Mouse (Mus musculus) frontal cortex, postnatal 14 days (tissue): ENCODE measurements around the gene Hhipl1.

Experiments
- DNase-seq, 2 experiments: peaks; one replicate each; pipeline ENCODE4 v3.0.0; 2022; ENCODE audit warnings: low spot score in 2 of 2

The Hhipl1 gene

DNA sequence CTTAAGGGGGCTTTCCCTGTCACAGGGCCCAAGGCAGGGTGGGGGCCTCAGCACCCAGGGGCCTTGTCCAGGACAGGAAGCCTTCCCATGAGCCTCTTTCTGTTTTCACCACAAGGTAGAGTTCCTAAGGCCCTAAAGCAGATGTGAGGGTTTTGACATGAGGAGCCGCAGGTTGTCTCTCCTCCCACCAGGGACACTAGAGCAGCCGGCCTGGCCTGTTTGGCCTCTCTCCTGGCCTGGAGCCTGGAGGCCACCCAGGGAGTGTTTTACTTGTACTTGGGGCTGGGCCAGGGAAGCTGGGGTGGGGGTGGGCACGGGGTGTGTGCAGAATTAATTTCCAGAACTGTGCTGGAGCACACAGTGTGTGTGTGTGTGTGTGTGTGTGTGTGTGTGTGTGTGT, 59.3 kb downstream of the Hhipl1 start:
- no peak for DNase-seq

DNA sequence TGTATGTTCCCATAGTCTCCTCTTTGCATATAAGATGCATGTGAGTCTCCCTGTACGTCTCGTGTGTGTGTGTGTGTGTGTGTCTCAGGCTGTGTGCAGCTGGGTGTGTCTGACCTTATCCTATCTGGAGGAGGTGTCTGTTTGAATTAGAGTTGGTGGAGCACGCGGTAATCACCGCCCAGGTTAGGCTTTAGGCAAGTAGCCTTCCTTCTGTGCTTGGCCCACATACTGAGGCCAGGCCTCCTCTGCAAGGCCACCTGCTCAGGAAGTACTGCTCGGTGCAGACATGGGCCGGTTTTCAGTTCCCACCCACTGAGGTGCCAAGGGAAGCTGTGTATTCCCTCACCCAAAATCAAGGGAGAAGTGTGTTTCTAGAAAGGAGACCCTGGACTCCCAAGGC, 59.8 kb downstream of the Hhipl1 start:
- DNase-seq = no peak

- no peak for DNase-seq
Observed at GRCm38 (mm10) chr12:108367909-108368308, 61.8 kb downstream of the Hhipl1 start.

DNA sequence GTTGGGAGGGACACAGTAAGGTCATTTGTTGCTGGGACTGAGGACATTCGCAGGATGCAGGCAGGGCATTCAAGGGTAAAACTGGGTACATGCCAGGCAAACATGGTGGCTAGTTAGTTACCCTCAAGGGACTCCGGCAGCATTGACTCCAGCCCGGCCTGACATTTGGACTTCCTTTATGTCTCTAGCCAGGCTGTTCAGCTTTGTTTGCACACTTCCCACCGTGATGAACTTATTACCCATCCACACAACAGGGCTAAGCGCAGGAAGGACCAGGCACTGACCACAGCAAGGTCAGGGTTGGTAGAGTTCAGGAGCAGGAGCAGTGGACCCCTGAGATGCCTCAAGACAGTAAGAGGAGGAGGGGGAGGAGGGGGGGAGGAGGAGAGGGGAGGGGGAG, 62.9 kb downstream of the Hhipl1 start:
- DNase-seq = no peak

DNA sequence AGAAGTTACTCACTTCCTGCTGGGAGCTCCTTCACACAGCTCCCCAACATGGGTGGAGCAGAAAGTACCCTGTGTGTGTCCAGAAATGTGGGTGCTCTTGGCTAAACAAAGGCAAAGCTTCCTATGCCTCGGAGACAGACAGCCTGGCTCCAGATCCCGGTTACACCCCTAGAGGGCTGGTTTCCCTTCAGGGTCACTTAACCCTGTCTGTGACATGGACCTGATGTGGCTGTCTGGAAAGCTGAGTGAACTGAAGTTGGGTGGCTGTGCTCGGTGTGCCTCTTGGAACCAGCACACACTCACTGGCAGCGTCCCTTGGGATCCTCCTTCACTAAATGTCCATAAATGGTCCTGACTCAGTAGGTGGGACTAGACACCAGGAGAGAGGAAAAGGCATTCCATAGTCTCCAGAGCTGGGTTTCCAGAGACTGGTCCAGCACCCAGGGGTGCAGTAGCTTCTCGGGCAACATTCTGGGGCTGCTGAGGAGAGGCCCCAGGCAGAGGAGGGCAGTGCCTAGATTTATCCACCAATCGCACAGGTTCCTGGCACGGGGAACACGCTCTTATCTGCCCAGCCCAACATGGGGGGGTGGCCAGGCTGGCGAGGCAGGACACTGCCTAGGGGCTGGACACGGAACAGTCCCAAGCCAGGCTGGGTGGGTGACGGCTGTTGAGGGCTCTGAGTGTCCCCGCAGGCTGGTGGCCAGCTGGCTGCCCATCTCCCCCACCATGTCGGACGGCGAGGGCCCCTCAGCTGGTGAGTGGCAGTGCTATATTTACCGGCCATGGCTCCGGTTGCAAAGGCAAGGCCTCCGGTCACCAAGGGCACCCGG, 64.7 kb downstream of the Hhipl1 start, which contains the start of gene Eml1:
Eml1 (plus strand) TSS at position 362 of the 833 bp plus-strand sequence.
- DNase-seq = no peak

- no peak for DNase-seq
Observed at GRCm38 (mm10) chr12:108371429-108371765, 65.3 kb downstream of the Hhipl1 start.

GRCm38 (mm10) chr12:108372241-108372640, 66.2 kb downstream of the Hhipl1 start:
- DNase-seq = no peak

DNA sequence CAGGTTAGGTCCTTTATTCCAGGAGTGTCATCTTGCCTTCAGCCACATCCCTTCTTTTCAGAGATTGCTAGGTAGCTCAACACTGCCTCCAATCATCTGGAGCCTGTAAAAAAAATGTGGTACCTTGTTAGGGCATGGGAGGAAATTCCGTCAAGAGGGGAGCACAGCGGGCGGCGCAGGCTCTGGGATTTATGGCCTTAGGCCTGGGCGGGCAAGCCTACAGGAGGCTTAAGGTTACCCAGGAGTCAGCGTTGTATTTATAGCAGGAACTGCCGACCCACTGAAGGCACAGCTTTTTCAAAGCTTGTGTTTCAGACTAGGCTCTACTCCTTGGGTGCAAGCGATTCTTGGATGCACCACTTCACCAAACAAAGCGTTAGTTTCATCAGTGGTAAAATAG, 67.5 kb downstream of the Hhipl1 start:
- no peak for DNase-seq

DNA sequence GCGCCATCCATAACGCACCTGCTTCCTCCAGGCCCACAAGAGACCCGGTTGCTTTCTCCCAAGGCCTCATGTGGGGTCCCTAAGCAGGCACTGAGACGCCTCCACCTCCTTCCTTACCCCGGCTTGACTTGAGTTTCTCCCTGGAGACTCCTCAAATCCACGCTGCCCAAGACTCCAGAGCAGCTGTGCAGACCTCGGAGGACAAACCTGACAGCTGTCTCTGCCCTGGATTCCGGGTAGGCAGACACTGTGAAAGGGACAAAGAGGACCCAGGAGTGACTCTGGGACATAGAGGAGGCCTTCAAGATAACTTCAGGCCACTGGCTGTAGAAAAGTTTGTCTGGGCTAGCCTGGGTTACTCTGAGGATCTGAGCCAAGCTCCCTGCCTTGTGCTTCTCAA, 68.6 kb downstream of the Hhipl1 start:
- DNase-seq = no peak

- DNase-seq = no peak
Observed at GRCm38 (mm10) chr12:108378379-108379133, 72.5 kb downstream of the Hhipl1 start.
